Mouse (Mus musculus): Measurements from ENCODE around the gene Vasp.

The Vasp gene

GRCm38 (mm10) chr7:19271238-19272172 lies at the start of gene Vasp:
Gene Vasp, minus strand, starts transcription at chr7:19271817.
- DNase-seq: peak; percentile 91

- no peak for DNase-seq
Measured at GRCm38 (mm10) chr7:19320637-19321036, 49.0 kb upstream of the Vasp start.

GRCm38 (mm10) chr7:19319906-19320305 lies 48.3 kb upstream of the Vasp start:
- DNase-seq: peak; percentile 97

- DNase-seq: no peak
Measured at GRCm38 (mm10) chr7:19319458-19319857, 47.8 kb upstream of the Vasp start.

- DNase-seq: no peak
Measured at GRCm38 (mm10) chr7:19318676-19319075, 47.1 kb upstream of the Vasp start.

- no peak for DNase-seq
Measured at GRCm38 (mm10) chr7:19318201-19318600, 46.6 kb upstream of the Vasp start.

GRCm38 (mm10) chr7:19316451-19317161 lies 45.0 kb upstream of the Vasp start:
- no peak for DNase-seq

GRCm38 (mm10) chr7:19314033-19314432 lies 42.4 kb upstream of the Vasp start:
- no peak for DNase-seq

GRCm38 (mm10) chr7:19311991-19312390 lies 40.4 kb upstream of the Vasp start:
- no peak for DNase-seq

GRCm38 (mm10) chr7:19309884-19310641 lies 38.4 kb upstream of the Vasp start, which contains the start of gene Fosb:
Gene Fosb, minus strand, starts transcription at chr7:19310051.
- peak; percentile 96 for DNase-seq

- DNase-seq: no peak
Measured at GRCm38 (mm10) chr7:19309278-19309883, 37.8 kb upstream of the Vasp start.

- DNase-seq: peak; percentile 97
Measured at GRCm38 (mm10) chr7:19308454-19309277, 37.0 kb upstream of the Vasp start.

- peak; percentile 83 for DNase-seq
Measured at GRCm38 (mm10) chr7:19307739-19308453, 36.3 kb upstream of the Vasp start.

- no peak for DNase-seq
Measured at GRCm38 (mm10) chr7:19306819-19307738, 35.5 kb upstream of the Vasp start.

- DNase-seq: no peak
Measured at GRCm38 (mm10) chr7:19305796-19306765, 34.5 kb upstream of the Vasp start.

- no peak for DNase-seq
Measured at GRCm38 (mm10) chr7:19305413-19305735, 33.8 kb upstream of the Vasp start.

GRCm38 (mm10) chr7:19304501-19305412 lies 33.1 kb upstream of the Vasp start:
- no peak for DNase-seq

- DNase-seq: peak; percentile 68
Measured at GRCm38 (mm10) chr7:19303770-19304169, 32.2 kb upstream of the Vasp start.

All from right cerebral cortex, adult 18-20 months (tissue).